Mouse (Mus musculus) ES-E14 (cell line): ENCODE measurements at regions not wholly inside any gene's neighbourhood (a gene's known extent, or its start where the extent isn't known, plus 50 kb on each side); places are given as distances from the start of the nearest gene placed in this dataset.

Experiments used
- DNase-seq: peaks from one replicate; pipeline ENCODE4 v3.0.0-alpha.2; 2013; ENCODE audit warnings: low read depth, low spot score
- H3K27ac ChIP-seq: 2 replicates; pipeline ENCODE4 v1.5.1; 2012; ENCODE audit warnings: low read depth, mild to moderate bottlenecking, low read length, moderate library complexity, mixed read lengths; ENCODE audit not compliant: poor library complexity, insufficient read depth, severe bottlenecking
- H3K36me3 ChIP-seq: 2 replicates; pipeline ENCODE4 v1.6.1; 2012; ENCODE audit warnings: mild to moderate bottlenecking, low read length, moderate library complexity, mixed read lengths; ENCODE audit not compliant: control insufficient read depth, poor library complexity, insufficient read depth, severe bottlenecking
- H3K4me1 ChIP-seq, 2 experiments: fragments of 150-350 bp in 1 of 2; sonication (generic) in 1 of 2; 2 replicates each; pipeline ENCODE4 v1.6.1; 2012; ENCODE audit warnings: low read length in 2 of 2, mild to moderate bottlenecking in 1 of 2, mixed read lengths in 1 of 2; ENCODE audit not compliant: control insufficient read depth in 2 of 2, insufficient read depth in 2 of 2, poor library complexity in 1 of 2
- H3K4me3 ChIP-seq, 2 experiments: fragments of 150-350 bp in 1 of 2; sonication (generic) in 1 of 2; 2 replicates each; pipeline ENCODE4 v1.5.1; 2012; ENCODE audit warnings: low read length in 2 of 2, low read depth in 1 of 2, mild to moderate bottlenecking in 1 of 2, mixed read lengths in 1 of 2; ENCODE audit not compliant: insufficient read depth in 1 of 2, poor library complexity in 1 of 2, severe bottlenecking in 1 of 2
- H3K9ac ChIP-seq: 2 replicates; pipeline ENCODE4 v1.6.1; 2012; ENCODE audit warnings: low read depth, mild to moderate bottlenecking, low read length, mixed read lengths; ENCODE audit not compliant: poor library complexity, insufficient read depth, severe bottlenecking
- H3K9me3 ChIP-seq: fragments of 150-350 bp; sonication (generic); 2 replicates; pipeline ENCODE4 v1.6.1; 2012; ENCODE audit warnings: low read depth, mild to moderate bottlenecking, low read length; ENCODE audit not compliant: control insufficient read depth, insufficient read depth
- CHD2 ChIP-seq: IDR thresholded peaks from 2 replicates; pipeline ENCODE4 v1.6.1; 2014; ENCODE audit warnings: mild to moderate bottlenecking, low read depth, low read length, inconsistent platforms
- HCFC1 ChIP-seq: IDR thresholded peaks from 2 replicates; pipeline ENCODE4 v1.6.1; 2012; ENCODE audit warnings: low read length, inconsistent platforms, borderline replicate concordance; ENCODE audit not compliant: insufficient read depth
- MAFK ChIP-seq: IDR thresholded peaks from 2 replicates; pipeline ENCODE4 v1.6.1; 2014; ENCODE audit warnings: mild to moderate bottlenecking, low read depth, low read length, inconsistent platforms; ENCODE audit not compliant: insufficient read depth
- ZC3H11A ChIP-seq: IDR thresholded peaks from 2 replicates; pipeline ENCODE4 v1.6.1; 2012; ENCODE audit warnings: low read depth, mild to moderate bottlenecking, inconsistent platforms, low read length, borderline replicate concordance
- ZNF384 ChIP-seq: IDR thresholded peaks from 2 replicates; pipeline ENCODE4 v1.6.1; 2012; ENCODE audit warnings: low read depth, low read length, inconsistent platforms
- in situ Hi-C, 2 experiments: fragments of 600-800 bp; cut with MboI; formaldehyde crosslinking; loops; one replicate each; pipeline ENCODE4 v1.15.1; 2025; ENCODE audit warnings: low sequenced_read_pairs in 2 of 2, inconsistent platforms in 1 of 2; ENCODE audit not compliant: unreplicated experiment in 2 of 2

GRCm38 (mm10) chr11:112592411-112593020, 189.5 kb upstream of the Sox9 start:
- H3K9me3 ChIP-seq, result no peaks in the 10 kb centered on the region
- H3K4me1 ChIP-seq, result no peaks in the 10 kb centered on the region
- H3K36me3 ChIP-seq, result no peaks in the 10 kb centered on the region
- DNase-seq, result no peak
- in situ Hi-C loops, result no loop called here
- no peak overlapping the region for H3K9ac ChIP-seq
- H3K4me3 ChIP-seq, result no peak overlapping the region
- TF ChIP-seq HCFC1 (no peak), MAFK (no peak), ZNF384 (no peak), CHD2 (no peak), ZC3H11A (no peak)
- no peak overlapping the region for H3K27ac ChIP-seq

GRCm38 (mm10) chr11:112593821-112594220, 188.2 kb upstream of the Sox9 start:
- Histone ChIP-seq H3K9me3 (no peaks in the 10 kb centered on the region), H3K27ac (no peak overlapping the region), H3K4me3 (no peak overlapping the region), H3K4me1 (no peaks in the 10 kb centered on the region), H3K9ac (no peak overlapping the region), H3K36me3 (no peaks in the 10 kb centered on the region)
- in situ Hi-C loops, result no loop called here
- TF ChIP-seq MAFK, result no peak
- no peak for TF ChIP-seq HCFC1
- no peak for TF ChIP-seq CHD2
- DNase-seq, result no peak

- Histone ChIP-seq H3K4me3 (no peak overlapping the region), H3K9me3 (no peaks in the 10 kb centered on the region), H3K36me3 (no peaks in the 10 kb centered on the region), H3K4me1 (no peaks in the 10 kb centered on the region), H3K27ac (no peak overlapping the region), H3K9ac (no peak overlapping the region)
- in situ Hi-C loops, result no loop called here
- no peak for DNase-seq
- TF ChIP-seq ZC3H11A (no peak), HCFC1 (no peak), ZNF384 (no peak), MAFK (no peak), CHD2 (no peak)
Measured at GRCm38 (mm10) chr11:112607359-112607758, 174.7 kb upstream of the Sox9 start.

- Histone ChIP-seq H3K9ac (no peak overlapping the region), H3K9me3 (no peaks in the 10 kb centered on the region), H3K4me3 (no peak overlapping the region), H3K36me3 (no peaks in the 10 kb centered on the region), H3K27ac (no peak overlapping the region), H3K4me1 (no peaks in the 10 kb centered on the region)
- in situ Hi-C loops, result no loop called here
- TF ChIP-seq MAFK (no peak), CHD2 (no peak), ZNF384 (no peak), ZC3H11A (no peak), HCFC1 (no peak)
- DNase-seq, result no peak
Measured at GRCm38 (mm10) chr11:112609277-112609676, 172.7 kb upstream of the Sox9 start.

GRCm38 (mm10) chr11:112611073-112611472, 171.0 kb upstream of the Sox9 start:
- in situ Hi-C loops, result no loop called here
- H3K36me3 ChIP-seq, result no peaks in the 10 kb centered on the region
- no peak overlapping the region for H3K4me3 ChIP-seq
- DNase-seq, result no peak
- H3K27ac ChIP-seq, result no peak overlapping the region
- H3K9me3 ChIP-seq, result no peaks in the 10 kb centered on the region
- TF ChIP-seq ZC3H11A (no peak), MAFK (no peak), HCFC1 (no peak), CHD2 (no peak), ZNF384 (no peak)
- no peaks in the 10 kb centered on the region for H3K4me1 ChIP-seq
- no peak overlapping the region for H3K9ac ChIP-seq
